Mouse (Mus musculus) spleen, adult 12 weeks (tissue): Measurements from ENCODE around the gene Cacna1s.

Experiments used
- DNase-seq: peaks from one replicate; pipeline ENCODE4 v3.0.0; 2022; ENCODE audit warnings: low spot score

Cacna1s gene

DNA sequence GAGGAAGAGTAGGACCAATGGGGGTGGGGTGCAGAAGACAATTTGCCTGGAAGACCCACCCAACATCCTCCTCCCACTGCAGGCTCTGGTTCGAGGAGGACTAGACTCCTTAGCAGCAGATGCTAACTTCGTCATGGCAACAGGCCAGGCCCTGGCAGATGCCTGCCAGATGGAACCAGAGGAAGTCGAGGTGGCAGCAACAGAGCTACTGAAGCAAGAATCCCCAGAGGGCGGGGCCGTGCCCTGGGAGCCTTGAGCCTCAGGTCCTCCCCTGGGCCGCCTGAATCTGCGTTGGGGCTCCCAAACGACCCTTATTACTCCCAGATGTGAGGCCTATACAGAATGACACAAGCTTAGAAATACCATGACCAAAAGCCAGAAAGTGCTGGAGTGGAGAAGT lies 66.3 kb downstream of the Cacna1s start:
- peak; percentile 40 for DNase-seq

DNA sequence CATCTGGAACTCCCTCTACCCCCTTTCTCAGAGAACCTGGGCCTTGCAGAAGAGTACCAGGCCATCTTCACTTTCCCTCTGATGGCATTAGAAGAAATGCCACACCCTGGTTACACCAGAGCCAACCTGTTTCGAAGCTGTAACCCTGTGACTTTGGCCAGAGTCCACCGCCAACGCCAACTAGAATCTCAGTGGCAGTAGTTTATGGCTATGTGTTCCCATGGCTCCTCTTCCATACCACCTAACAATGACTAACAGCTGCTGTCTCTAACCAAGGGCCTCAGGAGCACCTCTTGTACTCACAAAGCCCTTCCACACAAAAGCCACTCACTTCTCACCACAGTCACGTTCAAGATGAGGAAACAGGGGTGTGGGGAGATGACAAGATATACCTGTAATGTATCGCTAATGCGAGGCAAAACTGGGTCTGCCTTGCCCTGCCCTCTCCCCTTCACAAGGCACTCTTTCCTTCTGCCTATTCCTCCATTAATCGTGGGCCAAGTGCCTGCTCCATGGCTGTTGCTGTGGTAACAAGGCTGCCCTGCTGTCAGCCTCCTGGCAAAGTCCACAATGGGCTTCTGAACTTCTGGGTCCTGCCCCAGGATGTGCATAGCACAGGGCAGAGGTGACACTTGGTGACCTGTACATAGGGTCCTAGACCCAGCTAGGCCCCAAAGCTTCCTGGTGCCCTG lies 67.2 kb downstream of the Cacna1s start:
- DNase-seq, result no peak

DNA sequence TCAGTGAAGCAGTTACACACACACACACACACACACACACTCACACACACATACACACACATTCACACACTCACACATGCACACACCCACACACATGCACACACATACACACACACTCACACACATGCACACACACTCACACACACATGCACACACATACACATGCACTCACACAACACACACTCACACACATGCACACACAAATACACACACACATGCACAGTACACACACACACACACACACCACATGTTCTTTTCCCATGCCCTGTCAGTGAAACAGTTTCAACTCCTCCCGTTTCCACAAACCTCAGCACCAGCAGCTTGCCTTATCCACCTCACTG lies 67.7 kb downstream of the Cacna1s start:
- no peak for DNase-seq

DNA sequence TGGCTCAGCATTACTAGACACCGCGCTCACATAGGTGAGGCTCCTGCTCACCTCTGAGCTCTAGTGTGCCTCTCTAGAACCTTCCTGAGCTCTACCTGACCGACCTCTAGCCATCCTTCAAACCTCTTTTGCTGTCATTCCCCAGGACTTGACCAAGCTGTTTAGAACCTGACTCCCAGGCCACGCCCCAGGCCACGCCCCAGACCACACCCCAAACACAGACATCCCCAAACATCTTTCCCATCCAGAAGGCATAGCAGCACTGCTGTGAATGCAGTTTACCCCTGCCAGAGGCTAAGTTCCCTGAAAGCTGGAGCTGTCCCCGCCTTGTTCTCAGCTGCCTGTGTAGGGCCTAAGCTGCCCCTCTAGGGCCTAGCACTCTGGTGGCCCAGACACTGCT lies 68.2 kb downstream of the Cacna1s start:
- no peak for DNase-seq

DNA sequence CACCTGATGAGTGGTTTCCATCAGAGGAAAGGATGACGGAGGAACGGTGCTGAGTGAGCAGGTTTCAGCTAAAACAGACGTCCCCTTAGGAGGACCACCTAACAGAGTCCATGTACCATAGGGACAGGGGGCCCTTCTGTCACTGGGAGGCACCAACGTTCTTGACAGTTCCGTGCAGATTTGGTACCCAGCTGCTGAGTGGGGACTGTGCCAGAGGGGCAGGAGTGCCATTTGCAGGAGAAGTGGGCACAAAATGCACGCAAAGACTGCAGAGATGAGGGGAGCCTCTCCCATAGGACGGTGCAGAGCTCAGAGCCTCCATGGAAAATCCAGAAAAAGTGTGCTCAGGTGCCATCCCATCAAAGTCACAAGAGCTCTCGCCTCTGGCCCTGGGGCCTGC lies 69.5 kb downstream of the Cacna1s start:
- DNase-seq, result no peak

DNA sequence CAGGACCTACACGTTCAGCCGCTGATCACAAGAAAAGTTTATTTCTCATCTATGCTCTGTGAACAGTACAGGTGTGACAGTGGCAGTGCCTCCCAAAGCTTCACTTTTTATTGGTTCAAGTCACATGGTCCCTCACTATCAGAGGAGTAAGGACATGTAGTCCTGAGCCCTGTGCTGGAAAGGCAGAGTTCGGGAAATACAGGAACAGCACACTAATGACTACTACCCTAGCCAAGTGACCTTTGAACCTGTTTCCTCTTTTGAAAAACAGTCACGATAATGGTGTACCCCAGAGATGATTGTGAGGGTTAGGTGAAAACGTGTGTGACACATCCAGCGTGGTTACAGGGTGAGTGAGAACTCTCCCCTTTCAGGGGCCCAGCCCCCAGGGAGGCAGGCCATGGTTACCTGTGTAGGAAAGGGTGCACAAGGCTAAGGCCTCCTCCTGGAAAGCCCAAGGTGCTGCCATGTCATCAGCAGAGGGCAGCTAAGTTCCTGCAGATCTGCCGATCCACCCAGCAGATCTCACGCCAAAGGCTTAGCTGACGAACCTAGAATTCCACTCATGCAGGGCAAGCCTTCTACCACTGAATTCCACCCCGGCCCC lies 73.7 kb downstream of the Cacna1s start:
- no peak for DNase-seq

DNA sequence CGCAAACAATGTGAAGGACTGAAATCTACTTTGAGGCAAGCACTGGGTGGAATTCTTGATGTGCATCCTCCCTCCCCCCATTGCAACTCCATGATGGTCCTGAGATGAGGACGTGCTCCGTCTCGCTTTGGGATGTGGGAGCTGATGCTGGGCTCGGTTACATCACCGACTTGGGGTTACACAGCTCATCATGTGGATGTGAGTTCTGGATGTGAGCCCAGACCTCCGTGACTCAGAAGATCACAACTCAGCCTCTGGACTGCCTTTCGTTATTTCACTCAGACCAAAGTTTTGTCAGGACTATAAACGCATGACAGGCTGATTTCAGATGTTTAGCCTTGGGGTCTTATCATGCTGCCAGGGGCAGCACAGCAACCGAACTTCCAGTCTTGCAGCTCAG lies 74.3 kb downstream of the Cacna1s start:
- DNase-seq, result no peak

DNA sequence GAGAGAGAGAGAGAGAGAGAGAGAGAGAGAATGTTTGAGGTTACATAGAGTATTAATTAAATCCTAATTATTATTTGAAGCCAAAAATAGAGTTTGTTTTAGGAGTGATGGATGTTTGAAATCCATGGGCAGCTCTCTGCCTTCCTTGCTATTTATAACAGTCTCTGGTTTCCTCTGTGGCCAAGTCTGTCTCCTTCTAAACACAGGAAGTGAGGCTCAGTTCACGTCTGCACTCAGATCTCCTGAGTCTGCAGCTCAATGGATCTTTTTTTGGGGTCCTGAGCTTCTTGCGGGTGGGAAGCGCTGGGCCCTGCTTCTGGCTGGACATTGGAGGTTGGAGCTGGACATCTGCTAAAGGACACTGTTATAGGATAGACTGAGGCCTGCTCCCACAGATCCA lies 75.3 kb downstream of the Cacna1s start:
- no peak for DNase-seq

DNA sequence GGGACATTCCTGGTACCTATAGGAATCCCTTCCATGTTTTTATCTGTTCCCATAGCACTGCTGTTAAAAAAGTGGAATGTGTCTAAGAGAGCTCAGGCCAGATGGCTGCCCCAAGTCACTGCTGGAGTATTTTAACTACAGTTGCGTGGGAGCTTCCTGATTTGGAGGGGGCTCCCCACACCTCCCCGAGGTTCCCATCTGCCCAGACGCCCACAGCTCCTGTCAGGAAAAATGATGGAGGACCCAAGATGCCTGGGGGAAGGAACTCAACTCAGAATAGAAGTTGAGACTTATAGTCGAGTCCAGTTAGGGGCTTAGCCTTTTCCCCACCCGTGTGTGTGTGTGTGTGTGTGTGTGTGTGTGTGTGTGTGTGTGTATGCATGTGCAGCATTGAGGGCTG lies 75.9 kb downstream of the Cacna1s start:
- DNase-seq, result no peak

DNA sequence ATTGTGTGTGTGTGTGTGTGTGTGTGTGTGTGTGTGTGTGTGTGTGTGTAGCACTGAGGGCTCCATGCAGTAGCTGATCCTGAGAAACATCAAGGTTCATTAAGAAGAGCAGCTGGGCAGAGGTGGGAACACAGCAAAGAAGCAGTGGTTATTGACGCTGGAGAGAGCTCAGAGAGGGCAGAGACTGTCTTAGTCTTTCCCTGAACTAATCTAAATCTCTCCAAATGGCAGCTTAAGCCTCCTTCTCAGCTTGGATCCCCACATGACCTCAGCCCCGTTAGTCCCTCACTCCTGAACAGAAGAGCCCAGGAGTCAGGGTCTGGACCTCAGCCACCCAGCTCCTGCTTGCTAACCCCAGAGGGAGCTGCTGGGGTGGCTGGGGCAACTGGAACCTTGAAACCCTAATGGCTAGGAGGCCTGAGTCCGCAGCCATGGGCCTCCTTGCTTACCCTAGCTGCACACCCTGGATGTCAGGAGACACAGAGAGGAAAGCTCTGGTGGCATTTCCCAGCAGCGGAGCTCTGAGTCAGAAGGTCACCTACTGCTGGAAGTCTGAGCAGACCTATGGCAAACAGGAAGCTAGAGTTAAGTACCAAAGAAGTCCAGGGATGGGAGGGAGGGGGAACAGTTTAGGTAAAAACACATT lies 76.5 kb downstream of the Cacna1s start:
- no peak for DNase-seq

DNA sequence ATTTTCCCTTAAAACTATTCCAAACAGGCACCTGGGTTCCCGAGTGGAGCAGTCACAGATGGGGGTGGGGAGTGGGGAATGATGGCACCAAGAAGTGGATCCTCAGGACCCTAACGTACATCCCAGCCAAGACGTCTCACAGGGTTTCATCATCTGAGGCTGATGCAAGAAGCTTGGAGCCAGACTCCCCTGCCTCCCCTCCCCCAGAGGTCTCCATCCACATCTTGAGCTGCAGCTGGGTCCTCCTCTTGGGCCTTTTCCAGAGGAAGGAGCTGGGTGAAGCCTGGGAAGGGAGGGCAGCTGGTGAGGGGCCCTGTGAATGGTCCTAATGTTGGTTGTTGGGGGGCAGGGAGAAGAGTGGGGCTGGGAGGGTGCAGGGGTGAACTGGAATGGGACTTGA lies 77.6 kb downstream of the Cacna1s start:
- no peak for DNase-seq

DNA sequence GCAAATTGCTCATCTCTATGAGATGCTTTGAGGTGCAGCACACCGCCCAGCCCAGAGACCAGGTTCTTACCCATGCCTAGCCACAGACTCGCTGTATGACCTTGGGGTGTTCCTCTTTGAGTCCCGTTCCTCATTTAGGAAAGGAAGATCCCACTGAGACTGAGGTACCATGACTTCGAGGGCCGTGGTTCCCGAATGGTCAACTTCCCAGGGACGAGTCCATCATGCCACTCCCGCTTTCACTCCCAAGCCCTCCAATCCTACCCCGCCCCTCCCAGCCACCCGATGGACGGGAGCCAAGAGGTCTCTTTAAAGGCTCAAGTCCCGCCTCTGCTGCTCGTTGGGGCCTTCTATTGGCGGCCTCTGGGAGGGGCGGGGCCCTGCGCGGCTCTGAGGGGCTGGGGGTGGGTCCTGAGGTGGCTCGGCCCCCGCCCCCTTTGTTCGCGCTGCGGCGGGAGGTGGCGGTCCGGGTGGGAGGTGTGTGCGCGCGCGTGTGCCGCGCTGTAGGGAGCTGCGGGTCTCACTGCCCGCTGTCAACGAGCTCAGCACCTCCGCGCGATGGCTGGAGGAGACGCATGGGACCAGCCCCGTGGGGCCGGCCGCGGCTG lies 78.5 kb downstream of the Cacna1s start, which contains the start of gene Kif21b:
TSS of gene Kif21b (plus strand) at position 439 of the 608 bp plus-strand sequence.
- DNase-seq, result peak; percentile 67

DNA sequence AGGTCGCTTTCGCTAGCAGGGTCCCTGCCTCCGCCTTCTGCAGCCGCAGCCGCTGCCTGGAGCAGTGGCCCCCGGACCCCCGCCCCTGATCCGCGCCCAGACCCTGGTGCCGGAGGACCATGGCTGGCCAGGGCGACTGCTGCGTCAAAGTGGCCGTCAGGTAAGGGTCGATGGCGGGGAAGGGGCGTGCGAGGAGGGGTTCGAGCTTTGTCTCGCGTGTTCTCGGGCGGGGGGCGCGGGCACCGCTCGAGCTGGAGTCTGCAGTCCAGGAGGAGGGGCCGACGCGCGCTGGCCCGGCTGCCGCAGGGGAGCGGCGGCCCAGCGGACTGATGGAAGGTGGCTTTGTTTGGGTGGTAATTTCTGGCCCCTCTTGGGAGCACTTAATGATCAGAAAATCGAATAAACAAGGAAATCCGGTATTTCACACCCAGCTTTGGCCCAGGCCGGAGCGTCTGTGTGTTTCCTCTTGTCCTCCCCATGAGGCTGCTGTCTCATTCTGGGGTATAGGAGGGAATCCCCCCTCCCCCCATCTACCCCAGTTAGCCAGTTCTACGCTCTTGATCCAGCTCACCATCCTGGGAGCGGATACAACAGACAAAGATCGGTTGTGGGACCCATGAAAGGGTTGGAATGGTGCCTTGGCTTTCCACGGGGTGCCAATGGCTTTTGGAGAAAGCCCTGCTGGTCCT lies 79.2 kb downstream of the Cacna1s start:
- DNase-seq, result no peak

DNA sequence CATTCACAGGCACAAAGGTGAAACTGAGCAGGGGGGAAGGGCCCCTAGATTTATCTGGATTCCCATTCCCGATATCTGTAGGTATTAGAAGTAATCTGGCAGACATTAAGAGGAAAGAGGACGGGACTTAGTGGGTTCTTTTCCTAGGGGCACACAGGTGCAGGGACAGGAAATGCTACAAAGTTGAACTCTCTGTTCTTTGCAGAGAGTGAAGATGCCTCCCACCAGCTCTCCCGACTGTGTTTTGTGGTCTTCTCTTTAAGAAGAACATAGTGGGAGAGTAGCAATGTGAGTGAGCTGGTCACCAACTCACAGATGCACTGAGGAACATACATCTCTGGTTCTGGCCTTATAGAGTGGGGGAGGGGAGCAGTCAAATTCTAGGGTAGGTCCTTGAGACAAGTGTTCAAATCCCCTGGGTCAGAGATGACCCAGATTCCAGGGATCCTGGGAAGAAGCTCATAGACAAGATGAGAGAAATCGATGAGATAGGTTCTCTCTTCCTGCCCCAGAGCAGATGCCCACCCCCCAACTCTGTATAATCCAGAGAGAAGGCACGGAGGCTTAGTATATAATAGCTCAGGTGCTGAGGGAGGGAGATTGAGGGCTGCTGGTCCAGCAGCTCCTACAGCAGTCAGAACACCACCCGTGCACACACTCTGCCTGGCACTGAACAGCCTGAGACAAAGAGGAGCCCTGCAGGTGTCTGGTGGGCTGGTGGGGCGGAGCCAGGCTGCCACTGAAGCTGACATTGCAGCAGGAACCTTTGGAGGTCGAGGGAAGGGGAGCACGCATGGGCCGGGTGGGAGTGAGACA lies 80.0 kb downstream of the Cacna1s start:
- no peak for DNase-seq

DNA sequence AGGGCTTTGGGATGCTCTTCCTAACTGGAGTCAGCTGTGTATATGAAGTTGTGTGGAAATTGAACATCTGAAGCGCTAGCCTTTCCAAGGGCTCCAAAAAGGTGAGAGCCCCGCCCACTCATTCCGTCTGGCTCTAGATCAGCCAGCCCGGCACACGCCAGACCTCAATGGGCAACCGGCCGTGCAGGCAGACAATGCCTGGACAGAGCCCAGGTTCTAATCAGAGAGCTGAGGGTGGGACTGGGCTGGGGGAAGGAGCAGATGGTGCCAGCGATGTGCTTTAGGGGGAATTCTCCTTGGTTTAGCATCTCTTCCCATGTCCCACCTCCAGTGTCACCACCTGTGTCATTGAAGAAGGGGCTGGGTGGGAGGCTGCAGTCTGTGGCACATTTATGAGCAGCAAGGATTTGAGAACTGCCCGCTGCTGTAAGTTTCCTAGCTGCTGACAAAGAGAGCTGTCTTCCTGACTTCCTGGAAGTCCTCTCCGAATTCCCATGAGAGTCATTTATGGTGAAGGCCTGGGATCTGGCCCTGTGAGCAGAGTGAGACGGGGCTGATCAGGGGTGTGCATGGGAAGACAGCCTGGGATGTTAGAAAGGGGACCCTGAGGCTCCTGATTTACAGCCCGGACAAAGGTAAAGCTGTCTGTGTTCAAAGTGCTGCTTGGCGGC lies 81.2 kb downstream of the Cacna1s start:
- no peak for DNase-seq

DNA sequence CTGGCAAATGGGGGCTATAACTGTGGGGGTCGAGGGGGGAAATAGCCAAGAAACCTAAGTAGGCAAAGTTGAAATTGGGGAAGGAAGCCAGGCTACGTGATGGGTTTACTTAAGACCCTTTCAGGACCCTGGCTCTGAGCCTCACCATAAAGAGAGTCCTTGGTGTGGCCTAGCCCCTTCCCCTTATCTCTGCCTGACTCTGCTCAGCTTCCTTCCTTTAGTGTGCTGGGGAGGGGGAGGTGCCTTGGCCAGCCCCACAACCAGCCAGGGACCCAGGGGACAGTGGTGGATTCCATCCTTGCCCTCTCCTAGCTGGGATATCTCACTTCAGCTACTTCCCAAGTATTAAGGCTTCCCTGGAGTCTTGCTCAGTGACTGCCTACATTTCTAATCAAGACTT lies 82.0 kb downstream of the Cacna1s start:
- DNase-seq, result no peak

DNA sequence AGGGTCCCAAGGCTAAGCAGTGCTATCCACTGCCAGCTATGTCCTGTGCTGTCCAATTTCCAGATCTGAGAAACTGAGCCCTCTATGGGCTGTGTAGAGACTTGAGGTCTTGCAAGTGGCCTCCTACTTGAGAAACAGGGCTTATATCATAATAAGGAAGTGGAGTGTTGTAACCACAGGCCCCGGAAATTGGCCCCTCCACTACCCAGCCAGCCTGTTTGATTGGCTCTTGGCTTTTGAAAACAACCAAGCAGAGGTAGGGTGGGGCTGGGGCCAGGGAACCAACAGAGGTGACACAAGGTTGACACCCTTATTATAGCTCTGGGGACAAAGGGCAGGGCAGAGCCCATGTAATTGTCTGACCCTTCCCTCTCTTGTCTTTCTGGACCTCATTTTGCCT lies 82.5 kb downstream of the Cacna1s start:
- DNase-seq, result peak; percentile 67

DNA sequence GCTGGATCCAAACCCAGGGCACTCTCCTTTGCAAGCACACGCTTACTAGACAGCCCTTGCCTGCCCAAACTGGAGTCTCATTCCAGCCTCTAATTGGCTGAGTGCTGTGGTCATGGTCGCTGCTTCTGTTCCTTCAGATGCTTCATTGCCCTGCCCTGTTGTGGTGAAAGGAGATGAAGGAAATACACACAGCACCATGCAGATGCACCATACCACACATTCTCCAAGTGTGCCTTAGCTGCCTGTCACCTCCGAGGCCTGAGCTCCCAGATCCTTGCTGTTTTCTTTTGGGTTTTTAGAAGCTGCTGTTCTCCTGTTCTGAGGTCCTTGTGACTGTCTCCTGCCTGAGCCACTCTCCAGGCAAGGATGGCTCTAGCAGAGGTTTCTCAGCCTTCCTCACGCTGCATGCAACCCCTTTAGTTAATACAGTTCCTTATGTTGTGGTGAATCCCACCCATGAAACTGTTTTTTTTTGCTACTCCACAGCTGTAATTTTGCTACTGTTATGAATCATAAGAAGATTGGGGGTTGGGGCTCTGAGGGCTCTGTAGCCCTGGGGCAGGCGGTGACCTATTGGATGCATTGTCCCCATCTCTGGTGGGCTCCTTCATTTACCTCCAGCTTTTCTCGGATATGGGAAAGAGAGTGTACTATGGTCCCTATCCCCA lies 83.4 kb downstream of the Cacna1s start:
- DNase-seq, result no peak

DNA sequence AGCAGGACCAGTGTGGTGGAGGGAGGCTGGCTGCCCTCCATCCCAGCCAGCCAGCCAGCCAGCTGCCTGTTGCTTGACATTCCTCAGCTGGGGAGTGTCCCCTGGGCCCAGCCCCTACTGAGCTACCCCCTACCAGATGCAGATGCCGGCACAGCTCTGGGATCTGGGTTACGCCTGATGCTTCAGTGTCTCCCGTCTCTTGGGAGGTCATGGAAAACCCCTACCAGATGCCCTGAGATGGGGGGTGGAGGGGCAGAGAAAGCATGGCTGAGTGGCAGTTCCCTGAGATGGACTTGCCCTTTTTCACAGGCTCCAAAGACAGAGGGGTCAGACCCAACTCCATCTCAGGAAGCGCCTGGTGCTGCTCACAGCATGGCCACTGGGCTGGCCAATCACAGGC lies 84.0 kb downstream of the Cacna1s start:
- no peak for DNase-seq

DNA sequence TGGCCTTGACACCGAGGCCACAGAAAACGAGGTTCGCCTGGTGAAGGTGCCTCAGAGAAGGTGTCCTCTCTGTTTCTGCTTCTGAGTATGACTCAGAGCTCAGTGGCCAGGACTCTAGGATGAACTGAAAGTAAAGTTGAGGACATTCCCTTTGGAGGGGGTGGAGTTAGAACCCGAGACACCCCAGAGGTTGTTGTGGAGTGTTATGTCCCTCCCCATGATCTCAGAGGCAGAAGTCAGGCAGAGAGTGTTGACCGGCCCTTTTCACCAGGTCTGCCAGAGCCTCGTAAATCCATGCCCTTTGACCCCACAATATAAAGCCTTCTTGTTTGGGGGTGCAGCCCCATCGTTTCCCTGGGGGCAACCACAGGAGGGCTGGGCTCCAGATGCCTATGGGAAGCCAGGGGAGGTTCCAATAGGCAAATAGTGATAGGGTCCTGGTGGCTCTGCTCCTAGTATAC lies 84.6 kb downstream of the Cacna1s start:
- DNase-seq, result no peak

DNA sequence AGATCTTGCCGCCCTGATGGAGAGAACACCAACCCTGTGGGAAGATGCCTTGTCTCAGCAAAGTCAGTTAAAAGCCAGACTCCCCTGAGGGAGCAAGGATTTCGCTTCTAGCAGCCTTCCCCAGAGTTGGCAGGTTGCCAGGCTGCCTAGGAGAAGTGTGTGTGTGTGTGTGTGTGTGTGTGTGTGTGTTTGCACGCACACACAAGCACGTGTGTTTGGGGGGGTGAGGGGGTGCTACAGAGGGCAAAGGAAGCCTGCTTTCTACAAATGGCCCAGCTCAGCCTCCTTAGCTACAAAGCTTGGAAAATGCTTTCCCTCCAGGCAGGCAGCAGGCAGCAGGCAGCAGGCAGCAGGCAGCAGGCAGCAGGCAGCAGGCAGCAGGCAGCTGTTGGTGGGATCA lies 85.0 kb downstream of the Cacna1s start:
- no peak for DNase-seq
